9 mouse cellular contexts compared by ENCODE assay signal in genomic region chr9:81635109-81635508, GRCm38 (mm10). TPM values are rescaled to one million over a fixed set of nuclear protein-coding genes. Genes with fewer than 3 reads are reported as not detected.
DNase-seq lines count a peak whose midpoint lies in the region; ATAC-seq lines count a peak whose summit lies in the region.
"Had no signal": no experiment of that assay in that cellular context is flagged by ENCODE, and none has a peak within 500 bp of the region (broad histone marks: within the 10 kb centered on the region; RNA-seq: fewer than 3 reads in every experiment).

No protein-coding gene starts in this region.

- DNase-seq in layer of hippocampus, adult 11-12 months (ENCODE audit: low spot score): peak; percentile 22
- no peak for DNase-seq in layer of hippocampus, adult 9-11 months
- DNase-seq in ZHBTc4 (ENCODE audit: low read depth, low spot score) (peak; percentile 60), adipocyte (ENCODE audit: low spot score) (no peak)
- DNase-seq in forelimb bud, embryonic 11.5 days (ENCODE audit: low read depth, low spot score): peak; percentile 27
- peak; percentile 68 for DNase-seq in midbrain, embryonic 14.5 days
- no peak for DNase-seq in urinary bladder, adult 2 months (ENCODE audit: low spot score)
- DNase-seq: liver, embryonic 13.5 days had no signal

- H3K27me3 ChIP-seq in kidney, embryonic 15.5 days: peaks cover 58% of the 10 kb centered on the region
- H3K27me3 ChIP-seq in midbrain, embryonic 14.5 days (ENCODE audit: control insufficient read depth, insufficient read depth, low read length): peaks cover 34% of the 10 kb centered on the region

- WGBS in kidney, embryonic 15.5 days: 5% methylated on average over 8 of the region's 8 CpGs
- 12% methylated on average over 8 of the region's 8 CpGs for WGBS in midbrain, embryonic 14.5 days

- peaks cover 24% of the 10 kb centered on the region for H3K4me1 ChIP-seq in kidney, embryonic 15.5 days
- H3K4me1 ChIP-seq in midbrain, embryonic 14.5 days (ENCODE audit: control insufficient read depth, insufficient read depth, low read length): peaks cover 12% of the 10 kb centered on the region; the same call in 1 of the 2 replicates
- H3K4me1 ChIP-seq: liver, embryonic 13.5 days had no signal

- H3K9me3 ChIP-seq in kidney, embryonic 15.5 days (replicated peaks): no peaks in the 10 kb centered on the region
- H3K9me3 ChIP-seq in midbrain, embryonic 14.5 days (ENCODE audit: control insufficient read depth, low read length): no peaks in the 10 kb centered on the region
- H3K9me3 ChIP-seq: liver, embryonic 13.5 days had no signal

- no peak overlapping the region; the same call in 1 of the 2 replicates for H3K4me3 ChIP-seq in kidney, embryonic 15.5 days (replicated peaks)
- H3K4me3 ChIP-seq in midbrain, embryonic 14.5 days (replicated peaks; ENCODE audit: low read depth, low read length): no peak overlapping the region
- H3K4me3 ChIP-seq: liver, embryonic 13.5 days had no signal

- H3K4me2 ChIP-seq in kidney, embryonic 15.5 days: peak overlapping the region; percentile 49
- peak overlapping the region; percentile 100; the same call in 1 of the 2 replicates for H3K4me2 ChIP-seq in midbrain, embryonic 14.5 days (ENCODE audit: low read length)
- H3K4me2 ChIP-seq: liver, embryonic 13.5 days had no signal

- H3K36me3 ChIP-seq in kidney, embryonic 15.5 days: no peaks in the 10 kb centered on the region
- H3K36me3 ChIP-seq in midbrain, embryonic 14.5 days (ENCODE audit: control insufficient read depth, insufficient read depth, low read length): no peaks in the 10 kb centered on the region
- H3K36me3 ChIP-seq: liver, embryonic 13.5 days had no signal

- H3K27ac ChIP-seq in kidney, embryonic 15.5 days: no peak overlapping the region
- no peak overlapping the region for H3K27ac ChIP-seq in midbrain, embryonic 14.5 days (replicated peaks; ENCODE audit: low read depth, low read length)
- H3K27ac ChIP-seq: liver, embryonic 13.5 days had no signal

- ATAC-seq in kidney, embryonic 15.5 days (replicated peaks; ENCODE audit: low FRiP score): no peak
- no peak for ATAC-seq in midbrain, embryonic 14.5 days (ENCODE audit: low FRiP score, low TSS enrichment)

- no peak overlapping the region for H3K9ac ChIP-seq in kidney, embryonic 15.5 days
- no peak overlapping the region for H3K9ac ChIP-seq in midbrain, embryonic 14.5 days (replicated peaks; ENCODE audit: low read length)
- H3K9ac ChIP-seq: liver, embryonic 13.5 days had no signal

RNA-seq across cellular contexts. Expression of gene Htr1b, which starts 1.5 kb away (rescaled TPM):
- 0.30 and 0.40 TPM in 2 replicates for polyA plus RNA-seq in kidney, embryonic 15.5 days (2015; fragmentation: Nextera tagmentation; extraction: Ambion mirVana)
- polyA plus RNA-seq in midbrain, embryonic 14.5 days (2014; fragmentation: Nextera tagmentation; extraction: Ambion mirVana): 1.8 and 2.3 TPM in 2 replicates
- polyA plus RNA-seq in urinary bladder, adult 2 months (2012; rRNA removed): 0.97 and 1.3 TPM in 2 replicates

Comparison
In these comparisons a context has a peak if more than half of its experiments do, and no peak if none do; other contexts are left out.
1. DNase-seq: peak in layer of hippocampus, adult 11-12 months (single experiment), ZHBTc4 (single experiment), forelimb bud, embryonic 11.5 days (single experiment) and midbrain, embryonic 14.5 days (single experiment); none in layer of hippocampus, adult 9-11 months (single experiment), adipocyte (single experiment) and urinary bladder, adult 2 months (single experiment).